Mouse (Mus musculus): ENCODE measurements at regions not wholly inside any gene's neighbourhood (a gene's known extent, or its start where the extent isn't known, plus 50 kb on each side); places are given as distances from the start of the nearest gene placed in this dataset.

DNA sequence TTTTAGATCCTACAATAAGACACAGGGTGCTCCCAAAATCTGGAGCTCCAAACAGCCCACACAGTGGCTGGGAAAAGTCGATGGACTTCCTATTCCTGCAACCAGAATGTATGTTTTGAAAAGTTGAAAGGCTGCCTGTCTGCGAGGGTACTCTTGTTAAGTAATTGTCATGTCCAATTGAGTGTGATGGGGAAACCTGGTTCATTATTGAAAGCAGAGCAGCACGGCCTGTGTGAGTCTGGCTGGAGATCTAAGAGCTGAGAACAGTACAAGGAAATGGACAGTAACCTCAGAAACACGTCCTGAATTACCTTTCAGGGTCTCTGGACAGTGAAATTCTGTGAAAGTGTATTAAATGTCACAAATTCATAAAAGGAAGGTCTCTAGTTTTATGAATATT lies 115.3 kb upstream of the BC052040 start:
- H3K27ac ChIP-seq (ENCODE audit: low read depth, low read length) = no peak overlapping the region
- no peak for ATAC-seq (ENCODE audit: insufficient read depth, low FRiP score, low TSS enrichment)
- no peaks in the 10 kb centered on the region for H3K36me3 ChIP-seq (ENCODE audit: control insufficient read depth, insufficient read depth, low read length)
- whole genome bisulfite sequencing = 80% methylated on average over 4 of the region's 4 CpGs
- H3K27me3 ChIP-seq (ENCODE audit: control insufficient read depth, insufficient read depth, low read length) = no peaks in the 10 kb centered on the region
- no peak for DNase-seq (ENCODE audit: low spot score)
- H3K4me3 ChIP-seq (ENCODE audit: low read depth, low read length) = no peak overlapping the region
- no peak overlapping the region for H3K4me2 ChIP-seq (ENCODE audit: low read depth)
- H3K4me1 ChIP-seq (ENCODE audit: control insufficient read depth, insufficient read depth, low read length) = no peaks in the 10 kb centered on the region
- H3K9me3 ChIP-seq (ENCODE audit: control insufficient read depth, low read length) = no peaks in the 10 kb centered on the region
- no peak overlapping the region for H3K9ac ChIP-seq (ENCODE audit: low read length)

- Histone ChIP-seq H3K4me2 (ENCODE audit: low read depth) (no peak overlapping the region), H3K9me3 (ENCODE audit: control insufficient read depth, low read length) (no peaks in the 10 kb centered on the region), H3K36me3 (ENCODE audit: control insufficient read depth, insufficient read depth, low read length) (no peaks in the 10 kb centered on the region), H3K27me3 (ENCODE audit: control insufficient read depth, insufficient read depth, low read length) (no peaks in the 10 kb centered on the region), H3K4me3 (ENCODE audit: low read depth, low read length) (no peak overlapping the region), H3K27ac (ENCODE audit: low read depth, low read length) (no peak overlapping the region), H3K9ac (ENCODE audit: low read length) (no peak overlapping the region), H3K4me1 (ENCODE audit: control insufficient read depth, insufficient read depth, low read length) (no peaks in the 10 kb centered on the region)
- ATAC-seq (ENCODE audit: insufficient read depth, low FRiP score, low TSS enrichment) (no peak), DNase-seq (ENCODE audit: low spot score) (no peak)
- 90% methylated on average over 11 of the region's 11 CpGs for WGBS
These were observed 114.3 kb upstream of the BC052040 start for GRCm38 (mm10) chr2:115467107-115467745.

GRCm38 (mm10) chr2:115467936-115468335 lies 113.6 kb upstream of the BC052040 start:
- no peaks in the 10 kb centered on the region for H3K27me3 ChIP-seq (ENCODE audit: control insufficient read depth, insufficient read depth, low read length)
- no peak overlapping the region for H3K4me2 ChIP-seq (ENCODE audit: low read depth)
- no peak overlapping the region for H3K4me3 ChIP-seq (ENCODE audit: low read depth, low read length)
- H3K9ac ChIP-seq (ENCODE audit: low read length) = no peak overlapping the region
- ATAC-seq (ENCODE audit: insufficient read depth, low FRiP score, low TSS enrichment) (no peak), DNase-seq (ENCODE audit: low spot score) (no peak)
- no peaks in the 10 kb centered on the region for H3K4me1 ChIP-seq (ENCODE audit: control insufficient read depth, insufficient read depth, low read length)
- no peaks in the 10 kb centered on the region for H3K36me3 ChIP-seq (ENCODE audit: control insufficient read depth, insufficient read depth, low read length)
- H3K9me3 ChIP-seq (ENCODE audit: control insufficient read depth, low read length) = no peaks in the 10 kb centered on the region
- no peak overlapping the region for H3K27ac ChIP-seq (ENCODE audit: low read depth, low read length)
- WGBS = 90% methylated on average over 6 of the region's 6 CpGs

DNA sequence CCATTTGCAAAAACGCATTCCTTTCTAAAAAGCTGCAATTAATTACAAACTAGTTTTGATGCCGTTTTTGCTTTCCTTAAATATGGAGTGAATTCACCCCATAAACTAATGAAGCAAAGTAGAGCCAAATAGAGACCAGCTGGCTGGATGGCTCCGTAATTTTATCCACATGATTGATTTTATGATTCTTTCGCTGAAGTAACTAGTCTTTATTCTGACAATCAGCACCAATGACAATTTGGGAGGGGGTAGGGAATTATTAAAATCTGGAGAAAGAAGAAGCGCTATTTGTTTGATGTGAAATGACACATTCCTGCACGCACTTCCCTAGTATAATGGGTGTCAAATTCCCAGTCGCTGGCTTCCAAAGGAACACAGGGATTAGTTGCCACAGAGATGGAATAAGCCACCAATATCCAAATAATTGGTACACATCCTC lies 113.0 kb upstream of the BC052040 start:
- Histone ChIP-seq H3K27ac (ENCODE audit: low read depth, low read length) (no peak overlapping the region), H3K4me3 (ENCODE audit: low read depth, low read length) (no peak overlapping the region), H3K4me2 (ENCODE audit: low read depth) (no peak overlapping the region), H3K36me3 (ENCODE audit: control insufficient read depth, insufficient read depth, low read length) (no peaks in the 10 kb centered on the region), H3K4me1 (ENCODE audit: control insufficient read depth, insufficient read depth, low read length) (no peaks in the 10 kb centered on the region), H3K9ac (ENCODE audit: low read length) (no peak overlapping the region), H3K27me3 (ENCODE audit: control insufficient read depth, insufficient read depth, low read length) (no peaks in the 10 kb centered on the region), H3K9me3 (ENCODE audit: control insufficient read depth, low read length) (no peaks in the 10 kb centered on the region)
- WGBS = 76% methylated on average over 7 of the region's 7 CpGs
- ATAC-seq (ENCODE audit: insufficient read depth, low FRiP score, low TSS enrichment) (no peak), DNase-seq (ENCODE audit: low spot score) (no peak)

- H3K4me3 ChIP-seq (ENCODE audit: low read depth, low read length) = no peak overlapping the region
- H3K9ac ChIP-seq (ENCODE audit: low read length) = no peak overlapping the region
- ATAC-seq (ENCODE audit: insufficient read depth, low FRiP score, low TSS enrichment) = no peak
- DNase-seq (ENCODE audit: low spot score) = no peak
- no peaks in the 10 kb centered on the region for H3K27me3 ChIP-seq (ENCODE audit: control insufficient read depth, insufficient read depth, low read length)
- H3K9me3 ChIP-seq (ENCODE audit: control insufficient read depth, low read length) = no peaks in the 10 kb centered on the region
- no peaks in the 10 kb centered on the region for H3K36me3 ChIP-seq (ENCODE audit: control insufficient read depth, insufficient read depth, low read length)
- no peak overlapping the region for H3K4me2 ChIP-seq (ENCODE audit: low read depth)
- no peaks in the 10 kb centered on the region for H3K4me1 ChIP-seq (ENCODE audit: control insufficient read depth, insufficient read depth, low read length)
- WGBS = 70% methylated on average over 6 of the region's 6 CpGs
- no peak overlapping the region for H3K27ac ChIP-seq (ENCODE audit: low read depth, low read length)
These were observed 112.2 kb upstream of the BC052040 start for GRCm38 (mm10) chr2:115469165-115469821.

DNA sequence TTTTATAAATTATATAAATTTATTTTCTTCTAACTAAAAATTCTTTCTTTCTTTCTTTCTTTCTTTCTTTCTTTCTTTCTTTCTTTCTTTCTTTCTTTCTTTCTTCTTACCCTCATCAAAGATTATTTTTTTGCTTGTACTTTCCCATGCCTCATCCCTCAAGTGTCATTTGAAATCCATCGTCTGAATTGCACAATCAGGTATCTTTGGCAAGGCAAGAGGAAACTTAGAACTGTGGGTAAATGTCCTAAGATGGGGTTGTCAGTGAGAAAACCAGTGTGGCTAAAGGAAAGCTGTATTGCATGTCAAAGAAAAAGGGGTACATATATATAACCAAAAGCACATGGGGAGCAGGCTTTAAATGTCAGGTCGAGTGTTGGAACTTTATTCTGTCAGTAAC lies 109.1 kb upstream of the BC052040 start:
- Histone ChIP-seq H3K4me1 (ENCODE audit: control insufficient read depth, insufficient read depth, low read length) (no peaks in the 10 kb centered on the region), H3K27ac (ENCODE audit: low read depth, low read length) (no peak overlapping the region), H3K36me3 (ENCODE audit: control insufficient read depth, insufficient read depth, low read length) (no peaks in the 10 kb centered on the region), H3K9ac (ENCODE audit: low read length) (no peak overlapping the region), H3K4me3 (ENCODE audit: low read depth, low read length) (no peak overlapping the region), H3K9me3 (ENCODE audit: control insufficient read depth, low read length) (no peaks in the 10 kb centered on the region), H3K4me2 (ENCODE audit: low read depth) (no peak overlapping the region), H3K27me3 (ENCODE audit: control insufficient read depth, insufficient read depth, low read length) (no peaks in the 10 kb centered on the region)
- 88% methylated on average over 2 of the region's 2 CpGs for WGBS
- ATAC-seq (ENCODE audit: insufficient read depth, low FRiP score, low TSS enrichment) (no peak), DNase-seq (ENCODE audit: low spot score) (no peak)

GRCm38 (mm10) chr2:115483418-115484288 lies 97.9 kb upstream of the BC052040 start:
- Histone ChIP-seq H3K36me3 (ENCODE audit: control insufficient read depth, insufficient read depth, low read length) (no peaks in the 10 kb centered on the region), H3K27me3 (ENCODE audit: control insufficient read depth, insufficient read depth, low read length) (no peaks in the 10 kb centered on the region), H3K9ac (ENCODE audit: low read length) (no peak overlapping the region), H3K4me1 (ENCODE audit: control insufficient read depth, insufficient read depth, low read length) (0 out of 2 replicates have a peak, but pooled peaks cover 3% of the 10 kb centered on the region), H3K27ac (ENCODE audit: low read depth, low read length) (no peak overlapping the region), H3K4me3 (ENCODE audit: low read depth, low read length) (no peak overlapping the region), H3K4me2 (ENCODE audit: low read depth) (no peak overlapping the region), H3K9me3 (ENCODE audit: control insufficient read depth, low read length) (no peaks in the 10 kb centered on the region)
- no peak for ATAC-seq (ENCODE audit: insufficient read depth, low FRiP score, low TSS enrichment)
- WGBS = 74% methylated on average over 13 of the region's 13 CpGs
- DNase-seq (ENCODE audit: low spot score) = peak; percentile 35

DNA sequence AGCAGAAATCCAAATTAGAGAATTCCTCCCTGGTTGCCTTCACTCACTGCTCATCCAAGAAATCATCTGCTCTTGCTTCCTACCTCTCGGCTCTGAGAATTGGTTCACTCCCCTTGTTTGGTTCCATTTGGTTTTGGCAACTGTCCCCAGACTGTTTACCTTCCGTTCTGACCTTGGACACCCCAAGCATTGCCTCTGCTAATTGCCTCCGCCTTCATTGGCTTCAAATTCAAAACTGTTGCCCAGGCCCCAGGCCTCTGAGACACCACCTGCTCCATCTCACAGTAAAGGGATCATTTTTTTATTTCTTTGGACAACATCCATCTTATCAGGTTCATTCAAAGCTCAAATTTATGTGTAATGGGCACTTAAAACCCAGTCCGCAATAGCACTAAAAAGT lies 93.1 kb upstream of the BC052040 start:
- no peaks in the 10 kb centered on the region for H3K36me3 ChIP-seq (ENCODE audit: control insufficient read depth, insufficient read depth, low read length)
- ATAC-seq (ENCODE audit: insufficient read depth, low FRiP score, low TSS enrichment) = no peak
- no peak overlapping the region for H3K27ac ChIP-seq (ENCODE audit: low read depth, low read length)
- H3K27me3 ChIP-seq (ENCODE audit: control insufficient read depth, insufficient read depth, low read length) = no peaks in the 10 kb centered on the region
- no peak overlapping the region for H3K9ac ChIP-seq (ENCODE audit: low read length)
- DNase-seq (ENCODE audit: low spot score) = no peak
- 0 out of 2 replicates have a peak, but pooled peaks cover 3% of the 10 kb centered on the region for H3K4me1 ChIP-seq (ENCODE audit: control insufficient read depth, insufficient read depth, low read length)
- no peak overlapping the region for H3K4me3 ChIP-seq (ENCODE audit: low read depth, low read length)
- WGBS = 73% methylated on average over 4 of the region's 4 CpGs
- no peak overlapping the region for H3K4me2 ChIP-seq (ENCODE audit: low read depth)
- no peaks in the 10 kb centered on the region for H3K9me3 ChIP-seq (ENCODE audit: control insufficient read depth, low read length)

All from neural tube, embryonic 11.5 days (tissue).